Mouse (Mus musculus) stomach, embryonic 16.5 days (tissue): ENCODE results near the gene Arhgap8. TPM values are rescaled to one million over a fixed set of nuclear protein-coding genes. Genes with fewer than 3 reads are reported as not detected.
"Not testable (repeated sequence)": the region's sequence is repeated elsewhere in the genome, so short reads cannot be mapped to it uniquely, and the experiment has no call there.

Experiments
- ATAC-seq: fragments of 200-750 bp; cut with Nextera tagmentation; 2 replicates; pipeline ENCODE4 v1.8.0; 2017; ENCODE audit warnings: moderate number of reproducible peaks, moderate TSS enrichment; ENCODE audit not compliant: insufficient read depth, low FRiP score
- H3K27ac ChIP-seq: fragments of 300-500 bp; sonication (generic); 2 replicates; pipeline ENCODE4 v1.5.1; 2014; ENCODE audit warnings: low read length
- H3K27me3 ChIP-seq: fragments of 300-500 bp; sonication (generic); 2 replicates; pipeline ENCODE4 v1.6.1; 2014; ENCODE audit warnings: low read length, control low read depth, mixed read lengths; ENCODE audit not compliant: control insufficient read depth, insufficient read depth
- H3K36me3 ChIP-seq: fragments of 300-500 bp; sonication (generic); 2 replicates; pipeline ENCODE4 v1.6.1; 2014; ENCODE audit warnings: low read length; ENCODE audit not compliant: control insufficient read depth, insufficient read depth
- H3K4me1 ChIP-seq: fragments of 300-500 bp; sonication (generic); 2 replicates; pipeline ENCODE4 v1.6.1; 2014; ENCODE audit warnings: low read length, control low read depth, mixed read lengths; ENCODE audit not compliant: control insufficient read depth, insufficient read depth
- H3K4me2 ChIP-seq: fragments of 300-500 bp; sonication (generic); 2 replicates; pipeline ENCODE4 v1.6.1; 2014; ENCODE audit warnings: low read depth, low read length, mixed read lengths
- H3K4me3 ChIP-seq: fragments of 300-500 bp; sonication (generic); replicated peaks from 2 replicates; pipeline ENCODE4 v1.5.1; 2014; ENCODE audit warnings: mild to moderate bottlenecking, low read length
- H3K9ac ChIP-seq: fragments of 300-500 bp; sonication (generic); 2 replicates; pipeline ENCODE4 v1.6.1; 2014; ENCODE audit warnings: low read length
- H3K9me3 ChIP-seq: fragments of 300-500 bp; sonication (generic); replicated peaks from 2 replicates; pipeline ENCODE4 v1.6.1; 2016; ENCODE audit warnings: low read length, control low read depth; ENCODE audit not compliant: control insufficient read depth
- WGBS: fragments of 180-500 bp; shearing (Covaris S2); extraction: QIAGEN DNeasy Blood & Tissue Kit; methylation state at CpG from one replicate; pipeline ENCODE4 v1.1.7; 2014; 5-methylcytosine and 5-hydroxymethylcytosine counted together
- polyA plus RNA-seq: library from polyadenylated mRNA; unstranded; fragments of >200 nt; fragmentation: Nextera tagmentation; extraction: Ambion mirVana; gene quantifications from 2 replicates; pipeline ENCODE4 v1.2.1, GENCODE M21; 2015

Arhgap8 gene
- polyA plus RNA-seq, 1 experiment from 2014 or later = 12.6 TPM

DNA sequence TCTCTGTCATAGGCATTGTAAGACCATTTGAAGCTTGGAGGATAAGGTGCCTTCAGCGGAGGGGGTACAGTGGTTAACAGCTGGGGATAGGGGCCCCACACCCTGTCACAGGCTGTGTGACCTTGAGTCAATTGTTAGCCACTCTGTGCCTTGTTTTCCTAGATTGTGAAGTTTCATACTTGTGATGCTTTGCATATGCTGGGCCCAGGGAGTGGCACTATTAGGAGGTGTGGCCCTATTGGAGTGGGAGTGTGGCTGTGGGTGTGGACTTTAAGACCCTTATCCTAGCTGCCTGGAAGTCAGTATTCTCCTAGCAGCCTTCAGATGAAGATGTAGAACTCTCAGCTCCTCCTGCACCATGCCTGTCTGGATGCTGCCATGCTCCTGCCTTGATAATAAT is 3.8 kb downstream of the Arhgap8 start:
- Histone ChIP-seq H3K4me1 (peaks cover 19% of the 10 kb centered on the region), H3K27ac (peak overlapping the region; percentile 84)
- H3K4me3 ChIP-seq, H3K36me3 ChIP-seq, H3K4me2 ChIP-seq, H3K27me3 ChIP-seq, H3K9ac ChIP-seq, ATAC-seq, H3K9me3 ChIP-seq: not testable (repeated sequence)
- WGBS = 84% methylated on average over 1 of the region's 1 CpGs

DNA sequence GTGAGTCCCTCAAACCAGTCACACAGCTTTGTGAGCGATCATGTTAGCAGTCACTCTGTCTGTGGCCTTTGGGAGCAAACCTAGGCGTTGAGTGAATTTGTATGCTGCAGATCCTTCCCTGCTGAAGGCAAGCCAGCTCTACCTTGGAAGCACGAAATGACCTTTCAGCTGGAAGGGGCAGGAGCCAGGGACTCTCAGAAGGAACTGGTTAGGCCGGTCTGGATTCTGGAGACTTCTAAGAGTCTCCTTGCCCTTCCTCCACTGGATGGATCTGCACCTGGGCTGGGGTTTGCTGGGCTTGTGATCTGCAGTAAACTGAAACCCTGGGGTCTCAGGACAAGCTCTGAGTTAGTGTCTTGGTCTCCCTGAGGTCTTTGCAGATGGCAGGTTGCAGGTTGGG is 4.3 kb downstream of the Arhgap8 start:
- H3K4me3 ChIP-seq = no peak overlapping the region
- peak; percentile 42; the same call in 1 of the 2 replicates for ATAC-seq
- H3K4me2 ChIP-seq = no peak overlapping the region
- WGBS = 39% methylated on average over 4 of the region's 4 CpGs
- H3K9ac ChIP-seq = no peak overlapping the region
- H3K27ac ChIP-seq = peak overlapping the region; percentile 84
- no peaks in the 10 kb centered on the region for H3K36me3 ChIP-seq
- H3K4me1 ChIP-seq = peaks cover 19% of the 10 kb centered on the region
- no peaks in the 10 kb centered on the region for H3K9me3 ChIP-seq
- no peaks in the 10 kb centered on the region for H3K27me3 ChIP-seq

- Histone ChIP-seq H3K36me3 (no peaks in the 10 kb centered on the region), H3K4me1 (peaks cover 6% of the 10 kb centered on the region), H3K4me2 (no peak overlapping the region), H3K9ac (no peak overlapping the region), H3K27ac (no peak overlapping the region), H3K4me3 (no peak overlapping the region), H3K27me3 (no peaks in the 10 kb centered on the region), H3K9me3 (no peaks in the 10 kb centered on the region)
- no peak for ATAC-seq
- 78% methylated on average over 6 of the region's 6 CpGs for WGBS
Measured at GRCm38 (mm10) chr15:84729685-84730084, 9.8 kb downstream of the Arhgap8 start.

- ATAC-seq = peak; percentile 54; the same call in 1 of the 2 replicates
Measured at GRCm38 (mm10) chr15:84730893-84731292, 11.0 kb downstream of the Arhgap8 start.

GRCm38 (mm10) chr15:84731676-84732424 is 12.0 kb downstream of the Arhgap8 start:
- no peak overlapping the region for H3K9ac ChIP-seq
- H3K4me1 ChIP-seq = peaks cover 6% of the 10 kb centered on the region
- WGBS = 63% methylated on average over 18 of the region's 18 CpGs
- ATAC-seq = no peak
- no peaks in the 10 kb centered on the region for H3K9me3 ChIP-seq
- no peak overlapping the region for H3K4me3 ChIP-seq
- no peaks in the 10 kb centered on the region for H3K36me3 ChIP-seq
- no peaks in the 10 kb centered on the region for H3K27me3 ChIP-seq
- H3K27ac ChIP-seq = no peak overlapping the region
- no peak overlapping the region for H3K4me2 ChIP-seq

More at GRCm38 (mm10) chr15:84730893-84731292, 11.0 kb downstream of the Arhgap8 start:
- peaks cover 6% of the 10 kb centered on the region for H3K4me1 ChIP-seq
- H3K9me3 ChIP-seq = no peaks in the 10 kb centered on the region
- H3K36me3 ChIP-seq = no peaks in the 10 kb centered on the region
- H3K27ac ChIP-seq = no peak overlapping the region
- 29% methylated on average over 1 of the region's 1 CpGs for WGBS
- no peak overlapping the region for H3K4me3 ChIP-seq
- H3K27me3 ChIP-seq = no peaks in the 10 kb centered on the region
- H3K9ac ChIP-seq = no peak overlapping the region
- no peak overlapping the region for H3K4me2 ChIP-seq

DNA sequence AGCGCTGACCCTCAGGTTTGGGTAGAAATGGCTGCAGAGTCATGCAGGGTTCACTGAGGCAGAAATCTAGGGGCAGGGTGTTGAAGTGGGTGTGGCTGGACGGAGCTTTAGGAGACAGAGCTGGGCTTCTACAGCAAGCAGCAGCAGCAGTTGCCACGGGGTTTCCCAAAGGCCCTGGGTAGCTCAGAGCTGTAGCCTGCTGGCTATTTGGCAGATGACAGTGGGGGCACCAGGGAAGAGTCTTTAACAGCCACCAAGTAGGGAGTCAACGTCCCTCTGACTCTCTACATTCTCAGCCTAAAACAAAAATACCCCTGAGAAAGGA is 12.5 kb downstream of the Arhgap8 start:
- Histone ChIP-seq H3K4me1 (peaks cover 6% of the 10 kb centered on the region), H3K27me3 (no peaks in the 10 kb centered on the region), H3K4me2 (no peak overlapping the region), H3K27ac (no peak overlapping the region), H3K36me3 (no peaks in the 10 kb centered on the region), H3K4me3 (no peak overlapping the region), H3K9ac (no peak overlapping the region), H3K9me3 (no peaks in the 10 kb centered on the region)
- 75% methylated on average over 4 of the region's 4 CpGs for WGBS
- no peak for ATAC-seq

- WGBS = 73% methylated on average over 11 of the region's 11 CpGs
- peak overlapping the region; percentile 2; the same call in 1 of the 2 replicates for H3K9ac ChIP-seq
- no peaks in the 10 kb centered on the region; the same call in 1 of the 2 replicates for H3K4me1 ChIP-seq
- ATAC-seq = no peak
- no peak overlapping the region for H3K4me2 ChIP-seq
- no peaks in the 10 kb centered on the region for H3K27me3 ChIP-seq
- no peaks in the 10 kb centered on the region for H3K36me3 ChIP-seq
- H3K27ac ChIP-seq = no peak overlapping the region
- H3K4me3 ChIP-seq = no peak overlapping the region
- no peaks in the 10 kb centered on the region for H3K9me3 ChIP-seq
Measured at GRCm38 (mm10) chr15:84736346-84736993, 16.6 kb downstream of the Arhgap8 start.

DNA sequence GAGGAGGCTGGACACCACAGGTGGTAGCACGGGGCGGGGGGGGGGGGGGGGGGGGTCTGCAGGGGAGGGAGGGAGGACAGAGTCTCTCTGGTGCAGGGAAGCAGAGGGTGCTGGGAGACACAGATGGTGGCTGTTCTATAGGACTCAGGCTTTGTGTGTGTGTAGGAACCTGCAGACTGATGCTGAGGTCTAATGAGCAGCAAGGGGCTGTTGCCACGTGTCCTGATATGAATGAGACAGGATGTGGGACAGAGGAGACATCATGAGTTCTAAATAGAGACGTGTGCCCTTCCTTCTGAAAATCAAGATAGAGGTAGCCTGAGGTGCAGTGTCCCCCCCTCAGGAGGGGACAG is 17.1 kb downstream of the Arhgap8 start:
- Histone ChIP-seq H3K9ac (no peak overlapping the region), H3K27me3 (no peaks in the 10 kb centered on the region), H3K27ac (no peak overlapping the region), H3K4me2 (no peak overlapping the region), H3K4me3 (no peak overlapping the region), H3K9me3 (no peaks in the 10 kb centered on the region), H3K36me3 (no peaks in the 10 kb centered on the region), H3K4me1 (no peaks in the 10 kb centered on the region; the same call in 1 of the 2 replicates)
- no peak for ATAC-seq
- WGBS = 58% methylated on average over 2 of the region's 4 CpGs

GRCm38 (mm10) chr15:84738246-84738645 is 18.4 kb downstream of the Arhgap8 start:
- no peak overlapping the region for H3K9ac ChIP-seq
- H3K27me3 ChIP-seq = no peaks in the 10 kb centered on the region
- no peaks in the 10 kb centered on the region for H3K36me3 ChIP-seq
- no peaks in the 10 kb centered on the region for H3K9me3 ChIP-seq
- no peak overlapping the region for H3K27ac ChIP-seq
- H3K4me3 ChIP-seq = no peak overlapping the region
- no peak for ATAC-seq
- no peak overlapping the region for H3K4me2 ChIP-seq
- WGBS = 84% methylated on average over 7 of the region's 7 CpGs
- no peaks in the 10 kb centered on the region for H3K4me1 ChIP-seq
